Mouse (Mus musculus): ENCODE results near the gene Insr.
"Not testable (repeated sequence)": the region's sequence is repeated elsewhere in the genome, so short reads cannot be mapped to it uniquely, and the experiment has no call there.

Gene Insr

GRCm38 (mm10) chr8:3179930-3180329 is 99.5 kb downstream of the Insr start:
- no peak for DNase-seq

- DNase-seq = peak in 1 of 2 experiments; percentile 11
Measured at GRCm38 (mm10) chr8:3177440-3177839, 102.0 kb downstream of the Insr start.

GRCm38 (mm10) chr8:3172246-3172645 is 107.2 kb downstream of the Insr start:
- DNase-seq = no peak

GRCm38 (mm10) chr8:3146506-3146905 is 132.9 kb downstream of the Insr start:
- no peak for DNase-seq

DNA sequence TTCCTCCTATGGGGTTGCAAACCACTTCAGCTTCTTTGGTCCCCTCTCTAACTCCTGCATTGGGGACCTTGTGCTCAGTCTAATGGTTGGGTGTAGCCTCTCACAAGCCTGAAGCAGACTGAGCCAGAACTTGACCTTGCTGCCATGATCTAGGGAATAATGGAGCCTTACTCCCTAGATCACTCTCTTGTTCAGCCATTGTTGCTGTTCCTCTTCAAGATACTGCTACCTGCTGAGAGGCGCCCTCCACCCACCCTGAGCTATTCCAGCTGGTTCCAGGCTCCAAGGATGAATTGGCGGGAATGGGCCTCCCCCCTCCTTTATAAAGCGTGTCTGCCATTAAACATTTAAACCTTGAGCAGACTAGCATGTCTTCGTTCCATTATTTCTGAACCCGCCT is 179.0 kb downstream of the Insr start:
- not testable (repeated sequence) for DNase-seq

All from kidney, postnatal 4 days (tissue).